ENCODE assay signal across 15 mouse cellular contexts in genomic region chr7:35042209-35042554, GRCm38 (mm10). TPM values are rescaled to one million over a fixed set of nuclear protein-coding genes. Genes with fewer than 3 reads are reported as not detected.
DNase-seq lines count a peak whose midpoint lies in the region; ATAC-seq and TF ChIP-seq lines count a peak whose summit lies in the region.
"Had no signal": no experiment of that assay in that cellular context is flagged by ENCODE, and none has a peak within 500 bp of the region (broad histone marks: within the 10 kb centered on the region; RNA-seq: fewer than 3 reads in every experiment).

No protein-coding gene starts in this region.

- peaks cover 8% of the 10 kb centered on the region for H3K36me3 ChIP-seq in heart, adult 2 months (ENCODE audit: control insufficient read depth, insufficient read depth, low read length)
- H3K36me3 ChIP-seq in lung, embryonic 15.5 days = peaks cover 49% of the 10 kb centered on the region
- peaks cover 46% of the 10 kb centered on the region for H3K36me3 ChIP-seq in embryonic facial prominence, embryonic 14.5 days (ENCODE audit: control insufficient read depth, insufficient read depth, low read length)

- H3K9me3 ChIP-seq in lung, embryonic 15.5 days = no peaks in the 10 kb centered on the region
- H3K9me3 ChIP-seq in embryonic facial prominence, embryonic 14.5 days (ENCODE audit: control insufficient read depth, low read length) = no peaks in the 10 kb centered on the region
- H3K9me3 ChIP-seq: forebrain, embryonic 10.5 days; limb, embryonic 12.5 days; liver, embryonic 13.5 days had no signal

- no peak overlapping the region for H3K4me3 ChIP-seq in heart, adult 2 months
- H3K4me3 ChIP-seq in lung, embryonic 15.5 days = no peak overlapping the region
- H3K4me3 ChIP-seq in brown adipose tissue, adult 24 weeks (ENCODE audit: insufficient read depth, low read depth, low read length) = no peak overlapping the region
- H3K4me3 ChIP-seq in embryonic facial prominence, embryonic 14.5 days (ENCODE audit: low read depth, low read length) = no peak overlapping the region
- H3K4me3 ChIP-seq: forebrain, embryonic 10.5 days; limb, embryonic 12.5 days; liver, embryonic 13.5 days had no signal

- no peak for TF ChIP-seq POLR2A in heart, adult 2 months (IDR thresholded peaks at IDR 0.05; ENCODE audit: insufficient read depth, low read depth, low read length)

- no peak for ATAC-seq in lung, embryonic 15.5 days (ENCODE audit: borderline replicate concordance, extremely low read depth, low FRiP score, low TSS enrichment)
- no peak for ATAC-seq in embryonic facial prominence, embryonic 14.5 days (ENCODE audit: low read depth)
- ATAC-seq: forebrain, postnatal 0 days; hindbrain, embryonic 16.5 days had no signal

- no peaks in the 10 kb centered on the region for H3K27me3 ChIP-seq in heart, adult 2 months (ENCODE audit: control insufficient read depth, insufficient read depth, low read length)
- no peaks in the 10 kb centered on the region for H3K27me3 ChIP-seq in lung, embryonic 15.5 days
- no peaks in the 10 kb centered on the region for H3K27me3 ChIP-seq in embryonic facial prominence, embryonic 14.5 days (replicated peaks; ENCODE audit: control insufficient read depth, insufficient read depth, low read length)
- H3K27me3 ChIP-seq: CH12.LX; limb, embryonic 12.5 days; liver, embryonic 13.5 days had no signal

- H3K9ac ChIP-seq in heart, adult 2 months (ENCODE audit: low read depth, low read length) = no peak overlapping the region
- no peak overlapping the region for H3K9ac ChIP-seq in lung, embryonic 15.5 days
- H3K9ac ChIP-seq in embryonic facial prominence, embryonic 14.5 days (ENCODE audit: low read depth, low read length) = no peak overlapping the region
- H3K9ac ChIP-seq: forebrain, postnatal 0 days; limb, embryonic 12.5 days; liver, embryonic 13.5 days had no signal

- H3K4me2 ChIP-seq in lung, embryonic 15.5 days = no peak overlapping the region
- no peak overlapping the region for H3K4me2 ChIP-seq in embryonic facial prominence, embryonic 14.5 days (ENCODE audit: low read depth, low read length)
- H3K4me2 ChIP-seq: limb, embryonic 12.5 days; liver, embryonic 13.5 days had no signal

- 0 out of 2 replicates have a peak, but pooled peaks cover 1% of the 10 kb centered on the region for H3K79me2 ChIP-seq in heart, adult 2 months (replicated peaks; ENCODE audit: control insufficient read depth, insufficient read depth, low read length)

- no peak for TF ChIP-seq CTCF in heart, adult 2 months (IDR thresholded peaks at IDR 0.05)

- no peak for DNase-seq in heart, adult 2 months
- no peak for DNase-seq in heart, adult 9 months (ENCODE audit: low spot score in 2 of 2)
- no peak for DNase-seq in lung, postnatal 25 days (ENCODE audit: low spot score)
- no peak for DNase-seq in embryonic facial prominence, embryonic 14.5 days (ENCODE audit: low spot score)
- no peak for DNase-seq in cerebellum, postnatal 10 days
- DNase-seq in urinary bladder, postnatal 10 days (ENCODE audit: low spot score) = no peak
- DNase-seq: forebrain, postnatal 0 days; liver, embryonic 13.5 days; thymus, postnatal 4 days had no signal

- intact Hi-C loops in heart, adult 2 months (cut with DNase I) = loop anchor here (2.0 kb wide), 1 partner anchor 15 kb away; no protein-coding TSS in a partner anchor

- peak overlapping the region; percentile 17; the same call in 1 of the 2 replicates for H3K27ac ChIP-seq in heart, adult 2 months
- peak overlapping the region; percentile 38; the same call in 1 of the 2 replicates for H3K27ac ChIP-seq in lung, embryonic 15.5 days
- H3K27ac ChIP-seq in brown adipose tissue, adult 24 weeks (replicated peaks; ENCODE audit: low read depth, low read length) = peak overlapping the region; percentile 85
- H3K27ac ChIP-seq in embryonic facial prominence, embryonic 14.5 days (replicated peaks; ENCODE audit: low read depth, low read length) = peak overlapping the region; percentile 35; the same call in 1 of the 2 replicates
- H3K27ac ChIP-seq: forebrain, embryonic 10.5 days; limb, embryonic 12.5 days; liver, embryonic 13.5 days had no signal

- TF ChIP-seq EP300 in heart, adult 2 months (IDR thresholded peaks at IDR 0.05; ENCODE audit: insufficient read depth, low read depth, low read length) = no peak

- H3K4me1 ChIP-seq in heart, adult 2 months (ENCODE audit: control insufficient read depth, insufficient read depth, low read length) = peaks cover 18% of the 10 kb centered on the region
- peaks cover 3% of the 10 kb centered on the region; the same call in 1 of the 2 replicates for H3K4me1 ChIP-seq in lung, embryonic 15.5 days
- peaks cover 42% of the 10 kb centered on the region for H3K4me1 ChIP-seq in brown adipose tissue, adult 24 weeks (ENCODE audit: control insufficient read depth, insufficient read depth, insufficient read length, low read length)
- peaks cover 9% of the 10 kb centered on the region; the same call in 1 of the 2 replicates for H3K4me1 ChIP-seq in embryonic facial prominence, embryonic 14.5 days (ENCODE audit: control insufficient read depth, insufficient read depth, low read length)

RNA-seq across cellular contexts. Expression of gene Cebpg, which starts 14.2 kb away (rescaled TPM):
- total RNA-seq in heart, adult 2 months (2021) = 10 to 100 TPM; 21.9 to 26.1 TPM
- polyA plus RNA-seq in heart, adult 2 months (2012; rRNA removed) = 6.0 and 8.1 TPM in 2 replicates
- polyA plus RNA-seq in lung, embryonic 15.5 days (2015; fragmentation: Nextera tagmentation; extraction: Ambion mirVana) = 42.3 and 44.9 TPM in 2 replicates
- polyA plus RNA-seq in brown adipose tissue, adult 24 weeks (2012; ENCODE audit: insufficient read depth, insufficient read length, missing spikeins) = 45.5 and 53.7 TPM in 2 replicates
- 39.3 and 44.3 TPM in 2 replicates for polyA plus RNA-seq in embryonic facial prominence, embryonic 14.5 days (2014; fragmentation: Nextera tagmentation; extraction: Ambion mirVana)

Comparison
In these comparisons a context has a peak if more than half of its experiments do, and no peak if none do; other contexts are left out.
1. H3K27ac ChIP-seq: peak in every context shown above with its lines; median percentile 85 in brown adipose tissue, adult 24 weeks; 38 in lung, embryonic 15.5 days; 35 in embryonic facial prominence, embryonic 14.5 days; 17 in heart, adult 2 months.